Mouse (Mus musculus) heart, embryonic 10.5 days (tissue): Measurements from ENCODE around the gene Klhl2. TPM values are rescaled to one million over a fixed set of nuclear protein-coding genes. Genes with fewer than 3 reads are reported as not detected.

Experiments
- DNase-seq: peaks from one replicate; pipeline ENCODE4 v3.0.0-alpha.2; 2017; ENCODE audit warnings: low spot score
- H3K27ac ChIP-seq: fragments of 300-500 bp; sonication (generic); 2 replicates; pipeline ENCODE4 v1.5.1; 2016; ENCODE audit warnings: mild to moderate bottlenecking
- H3K27me3 ChIP-seq: fragments of 300-500 bp; sonication (generic); 2 replicates; pipeline ENCODE4 v1.6.1; 2016; ENCODE audit warnings: mild to moderate bottlenecking; ENCODE audit not compliant: poor library complexity, insufficient read depth, severe bottlenecking
- H3K36me3 ChIP-seq: fragments of 300-500 bp; sonication (generic); 2 replicates; pipeline ENCODE4 v1.6.1; 2016; ENCODE audit warnings: mild to moderate bottlenecking, moderate library complexity
- H3K4me1 ChIP-seq: fragments of 300-500 bp; sonication (generic); 2 replicates; pipeline ENCODE4 v1.6.1; 2016; ENCODE audit warnings: mild to moderate bottlenecking
- H3K4me3 ChIP-seq: fragments of 300-500 bp; sonication (generic); 2 replicates; pipeline ENCODE4 v1.5.1; 2016; ENCODE audit warnings: mild to moderate bottlenecking, moderate library complexity
- H3K9me3 ChIP-seq: fragments of 300-500 bp; sonication (generic); 2 replicates; pipeline ENCODE4 v1.6.1; 2016; ENCODE audit warnings: mild to moderate bottlenecking, moderate library complexity
- WGBS: fragments of 180-500 bp; shearing (Covaris S2); methylation state at CpG from one replicate; pipeline ENCODE4 v1.1.7; 2016; 5-methylcytosine and 5-hydroxymethylcytosine counted together
- polyA plus RNA-seq: library from polyadenylated mRNA; unstranded; fragments of >200 nt; fragmentation: Nextera tagmentation; extraction: Ambion mirVana; gene quantifications from 2 replicates; pipeline ENCODE4 v1.2.1, GENCODE M21; 2016

Klhl2 gene
- polyA plus RNA-seq, 1 experiment from 2014 or later: 10.0 TPM

DNA sequence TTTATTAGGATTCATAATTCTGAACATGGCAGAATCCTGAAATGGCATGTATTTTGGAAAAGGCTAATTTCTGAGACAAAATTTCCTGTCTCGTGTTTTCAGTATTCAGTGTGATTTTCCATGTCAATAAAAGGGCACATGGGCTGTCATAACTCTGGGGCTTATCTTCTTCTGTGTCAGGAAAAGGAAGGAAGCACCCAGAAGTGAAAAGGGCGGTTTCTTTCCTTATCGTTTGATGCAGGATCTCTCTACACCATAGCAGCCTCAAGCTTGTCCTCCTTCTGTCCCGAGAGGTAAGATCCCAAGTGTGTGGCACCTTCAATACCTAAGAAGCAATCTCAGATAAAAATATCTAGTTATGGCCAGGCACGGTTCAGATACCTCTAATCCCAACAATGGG is 65.6 kb downstream of the Klhl2 start:
- no peak for DNase-seq
- Histone ChIP-seq H3K4me3 (no peak overlapping the region), H3K9me3 (no peaks in the 10 kb centered on the region), H3K4me1 (no peaks in the 10 kb centered on the region; the same call in 1 of the 2 replicates), H3K27ac (no peak overlapping the region), H3K36me3 (0 out of 2 replicates have a peak, but pooled peaks cover 4% of the 10 kb centered on the region), H3K27me3 (no peaks in the 10 kb centered on the region)
- WGBS: 84% methylated on average over 5 of the region's 5 CpGs

DNA sequence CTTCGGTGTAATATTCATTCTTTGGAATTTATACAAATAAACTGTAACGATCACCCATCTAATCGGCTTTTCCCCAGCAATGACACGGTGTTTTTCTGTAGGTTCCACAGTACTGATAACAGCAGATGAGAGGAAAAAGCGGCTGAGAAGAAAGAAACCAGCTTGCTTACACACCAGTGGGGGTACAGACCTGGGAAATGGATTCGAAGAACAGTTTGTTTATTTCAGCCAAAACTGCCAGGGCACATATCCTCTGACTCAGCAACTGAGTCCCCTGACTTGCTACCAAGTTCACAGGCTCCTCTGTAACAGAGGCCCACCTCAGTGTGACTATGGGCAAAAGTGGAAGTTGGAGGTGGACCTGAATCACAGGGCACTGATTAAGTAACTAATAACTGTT is 67.9 kb downstream of the Klhl2 start:
- Histone ChIP-seq H3K27me3 (no peaks in the 10 kb centered on the region), H3K4me1 (no peaks in the 10 kb centered on the region), H3K9me3 (no peaks in the 10 kb centered on the region), H3K36me3 (peaks cover 13% of the 10 kb centered on the region), H3K27ac (no peak overlapping the region), H3K4me3 (no peak overlapping the region)
- no peak for DNase-seq
- WGBS: 74% methylated on average over 6 of the region's 6 CpGs

DNA sequence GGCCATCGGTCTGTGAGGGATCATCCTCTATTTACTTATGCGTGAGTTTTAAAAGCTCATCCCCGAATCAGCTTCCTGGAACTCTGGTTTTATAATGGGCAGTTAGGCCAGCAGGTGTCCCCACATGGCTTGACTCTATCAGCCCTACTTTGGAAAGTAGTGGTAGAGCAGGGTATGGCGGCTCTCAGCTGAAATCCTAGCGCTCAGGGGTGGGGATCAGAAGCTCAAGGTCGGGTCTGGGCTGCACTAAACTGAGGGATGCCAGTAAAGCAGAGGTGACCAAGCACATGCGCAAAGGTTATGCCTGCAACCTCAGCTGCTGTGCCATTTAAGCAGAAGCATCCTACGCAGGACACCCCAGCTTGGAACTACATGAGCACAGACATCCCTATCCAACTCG is 71.9 kb downstream of the Klhl2 start:
- no peaks in the 10 kb centered on the region for H3K9me3 ChIP-seq
- H3K36me3 ChIP-seq: peaks cover 21% of the 10 kb centered on the region
- no peak overlapping the region for H3K27ac ChIP-seq
- 71% methylated on average over 9 of the region's 9 CpGs for WGBS
- no peaks in the 10 kb centered on the region for H3K4me1 ChIP-seq
- no peaks in the 10 kb centered on the region for H3K27me3 ChIP-seq
- H3K4me3 ChIP-seq: no peak overlapping the region
- no peak for DNase-seq

DNA sequence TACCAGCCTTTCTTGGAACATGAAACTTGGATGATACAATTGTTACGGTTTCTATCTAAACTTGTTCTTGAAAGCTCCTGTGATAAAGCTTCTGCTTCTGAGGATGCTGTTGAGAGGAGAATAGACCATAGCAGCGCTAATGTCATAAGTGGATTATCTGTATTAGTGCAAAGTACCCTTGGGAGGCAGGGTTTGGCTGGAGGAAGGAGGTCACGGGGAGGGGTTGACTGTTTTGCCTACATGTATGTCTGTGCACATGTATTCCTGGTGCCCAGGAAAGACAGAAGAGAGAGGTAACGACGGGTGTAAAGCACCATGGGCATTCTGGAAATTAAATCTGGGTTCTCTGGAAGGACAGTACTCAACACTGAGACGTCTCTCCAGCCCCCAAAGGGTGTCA is 75.7 kb downstream of the Klhl2 start:
- no peak overlapping the region for H3K4me3 ChIP-seq
- WGBS: 92% methylated on average over 6 of the region's 6 CpGs

DNA sequence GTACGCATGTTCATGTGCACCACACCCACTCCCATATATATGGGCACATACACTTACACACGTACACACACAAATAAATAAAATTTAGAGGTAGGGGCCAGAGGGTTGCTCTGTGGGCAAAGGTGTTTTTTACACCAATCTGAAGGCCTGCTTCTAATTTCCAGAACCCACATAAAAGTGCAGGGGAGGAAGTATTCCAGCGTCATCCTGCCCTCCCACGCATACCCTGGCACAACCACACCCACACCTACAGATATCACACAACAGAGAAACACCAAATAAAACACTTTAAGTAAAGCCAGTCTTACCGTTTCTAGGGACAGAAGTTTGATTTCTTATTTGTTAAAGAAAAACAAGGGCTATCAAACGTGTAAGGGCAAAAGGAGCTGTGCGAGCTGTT is 79.0 kb downstream of the Klhl2 start:
- H3K4me1 ChIP-seq: no peaks in the 10 kb centered on the region
- H3K9me3 ChIP-seq: no peaks in the 10 kb centered on the region
- no peak for DNase-seq
- H3K27ac ChIP-seq: no peak overlapping the region
- H3K27me3 ChIP-seq: no peaks in the 10 kb centered on the region
- H3K4me3 ChIP-seq: no peak overlapping the region
- 90% methylated on average over 7 of the region's 7 CpGs for WGBS
- peaks cover 10% of the 10 kb centered on the region; the same call in 1 of the 2 replicates for H3K36me3 ChIP-seq

More for the DNA sequence above, 75.7 kb downstream of the Klhl2 start:
- Histone ChIP-seq H3K4me1 (no peaks in the 10 kb centered on the region), H3K9me3 (no peaks in the 10 kb centered on the region), H3K27ac (no peak overlapping the region), H3K36me3 (peaks cover 17% of the 10 kb centered on the region), H3K27me3 (no peaks in the 10 kb centered on the region)
- no peak for DNase-seq

DNA sequence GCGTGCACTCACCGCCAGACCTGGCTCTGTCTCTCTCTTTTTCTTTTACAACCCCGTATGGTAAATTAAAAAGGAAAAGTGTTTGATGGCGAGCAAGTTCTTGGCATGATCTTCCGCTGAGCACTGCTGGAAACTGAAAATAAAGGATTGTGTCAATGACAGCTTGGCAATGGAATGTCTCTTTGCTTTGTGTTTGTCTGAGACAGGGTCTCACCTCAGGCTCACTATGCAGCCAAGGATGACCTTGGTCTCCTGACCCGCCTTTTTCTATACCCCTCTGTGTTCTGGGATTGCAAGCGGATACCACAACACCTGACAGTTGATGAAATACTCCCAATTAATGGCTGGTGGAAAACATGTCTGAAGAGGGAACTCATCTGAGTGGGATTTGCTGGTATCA is 80.2 kb downstream of the Klhl2 start:
- H3K4me1 ChIP-seq: no peaks in the 10 kb centered on the region
- WGBS: 88% methylated on average over 7 of the region's 7 CpGs
- no peaks in the 10 kb centered on the region for H3K27me3 ChIP-seq
- H3K36me3 ChIP-seq: peaks cover 10% of the 10 kb centered on the region; the same call in 1 of the 2 replicates
- DNase-seq: no peak
- no peaks in the 10 kb centered on the region for H3K9me3 ChIP-seq
- no peak overlapping the region for H3K4me3 ChIP-seq
- H3K27ac ChIP-seq: no peak overlapping the region

DNA sequence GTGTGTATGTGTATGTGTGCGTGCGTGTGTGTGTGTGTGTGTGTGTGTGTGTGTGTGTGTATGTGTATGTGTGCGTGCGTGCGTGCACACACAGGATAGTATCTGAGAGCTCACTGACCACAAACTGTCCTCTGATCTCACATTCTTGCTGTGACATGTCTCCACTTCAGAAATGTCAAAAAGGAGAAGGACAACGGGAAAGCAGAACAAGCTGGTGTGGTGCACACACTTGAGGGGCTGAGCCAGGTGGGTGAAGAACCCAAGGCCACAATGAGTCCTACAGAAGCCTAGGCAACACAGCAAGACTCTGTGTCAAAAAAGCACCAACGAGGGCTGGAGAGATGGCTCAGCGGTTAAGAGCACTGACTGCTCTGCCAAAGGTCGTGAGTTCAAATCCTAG is 81.2 kb downstream of the Klhl2 start:
- WGBS: 83% methylated on average over 8 of the region's 9 CpGs
- peaks cover 2% of the 10 kb centered on the region; the same call in 1 of the 2 replicates for H3K36me3 ChIP-seq
- no peaks in the 10 kb centered on the region for H3K27me3 ChIP-seq
- no peaks in the 10 kb centered on the region for H3K9me3 ChIP-seq
- H3K4me3 ChIP-seq: no peak overlapping the region
- H3K27ac ChIP-seq: no peak overlapping the region
- no peak for DNase-seq
- no peaks in the 10 kb centered on the region for H3K4me1 ChIP-seq

DNA sequence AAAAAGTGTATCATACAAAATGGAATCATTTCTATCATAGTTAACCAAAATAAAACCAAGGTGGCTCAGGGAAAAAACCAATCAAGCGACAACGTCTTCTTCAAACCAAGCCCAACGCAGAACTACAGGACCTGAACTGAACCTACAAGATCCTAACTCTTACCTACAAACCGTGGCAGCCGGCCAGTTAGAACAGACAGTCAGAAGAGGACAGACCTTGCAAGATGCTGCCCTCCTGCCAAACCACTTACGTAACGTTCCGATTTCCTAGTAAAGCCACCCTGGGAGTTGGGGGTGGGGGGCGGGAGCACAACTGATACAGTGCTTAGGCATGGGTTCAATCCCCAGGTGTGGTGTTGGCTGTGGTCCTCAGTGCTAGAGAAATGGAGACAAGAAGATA is 82.8 kb downstream of the Klhl2 start:
- Histone ChIP-seq H3K4me3 (no peak overlapping the region), H3K9me3 (no peaks in the 10 kb centered on the region), H3K27ac (no peak overlapping the region), H3K36me3 (peaks cover 2% of the 10 kb centered on the region; the same call in 1 of the 2 replicates), H3K27me3 (no peaks in the 10 kb centered on the region), H3K4me1 (no peaks in the 10 kb centered on the region)
- WGBS: 95% methylated on average over 9 of the region's 9 CpGs
- DNase-seq: no peak

DNA sequence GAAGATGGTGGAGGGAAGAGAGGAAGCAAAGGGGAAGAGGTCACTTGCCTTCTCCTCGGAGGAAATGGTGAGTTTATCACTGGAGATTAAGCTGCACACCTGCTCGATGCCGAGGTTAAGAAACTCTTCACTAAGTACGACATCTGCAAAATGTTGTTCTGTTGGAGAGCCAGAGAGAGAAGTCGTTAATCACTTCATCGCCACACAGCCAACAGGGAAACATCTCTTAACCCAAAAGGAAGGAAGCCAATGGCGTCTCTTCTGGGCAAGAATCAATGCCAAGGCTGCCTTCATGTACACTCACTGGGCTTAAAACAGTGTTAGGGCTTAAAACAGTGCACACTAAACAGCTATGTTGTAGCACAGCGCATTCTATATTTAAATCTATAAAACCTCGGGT is 85.7 kb downstream of the Klhl2 start:
- Histone ChIP-seq H3K4me1 (no peaks in the 10 kb centered on the region), H3K9me3 (no peaks in the 10 kb centered on the region), H3K4me3 (no peak overlapping the region), H3K27ac (no peak overlapping the region), H3K36me3 (peaks cover 8% of the 10 kb centered on the region; the same call in 1 of the 2 replicates), H3K27me3 (no peaks in the 10 kb centered on the region)
- no peak for DNase-seq
- 80% methylated on average over 9 of the region's 9 CpGs for WGBS

DNA sequence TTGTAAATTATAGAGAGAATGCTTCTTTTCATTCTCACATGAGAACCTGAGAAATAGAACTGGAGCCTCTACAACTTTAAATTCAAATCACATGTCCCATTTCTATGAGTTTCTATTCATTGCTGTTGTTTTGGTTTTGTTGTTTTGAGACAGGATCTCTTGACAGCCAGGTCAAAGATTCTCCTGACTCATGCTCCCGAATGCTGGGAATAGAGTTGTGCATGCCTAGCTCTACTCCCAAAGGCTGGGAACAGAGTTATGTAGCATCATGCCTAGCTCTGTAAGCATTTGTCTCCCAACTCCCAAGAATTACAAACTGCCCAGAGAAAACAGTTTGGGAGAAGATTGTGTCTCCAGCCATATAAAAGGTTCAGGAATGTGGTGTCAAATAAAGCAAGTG is 87.1 kb downstream of the Klhl2 start:
- no peaks in the 10 kb centered on the region for H3K9me3 ChIP-seq
- H3K36me3 ChIP-seq: peaks cover 13% of the 10 kb centered on the region
- WGBS: 88% methylated on average over 1 of the region's 1 CpGs
- no peak overlapping the region for H3K27ac ChIP-seq
- H3K4me3 ChIP-seq: no peak overlapping the region
- no peaks in the 10 kb centered on the region for H3K4me1 ChIP-seq
- no peaks in the 10 kb centered on the region for H3K27me3 ChIP-seq
- DNase-seq: no peak

DNA sequence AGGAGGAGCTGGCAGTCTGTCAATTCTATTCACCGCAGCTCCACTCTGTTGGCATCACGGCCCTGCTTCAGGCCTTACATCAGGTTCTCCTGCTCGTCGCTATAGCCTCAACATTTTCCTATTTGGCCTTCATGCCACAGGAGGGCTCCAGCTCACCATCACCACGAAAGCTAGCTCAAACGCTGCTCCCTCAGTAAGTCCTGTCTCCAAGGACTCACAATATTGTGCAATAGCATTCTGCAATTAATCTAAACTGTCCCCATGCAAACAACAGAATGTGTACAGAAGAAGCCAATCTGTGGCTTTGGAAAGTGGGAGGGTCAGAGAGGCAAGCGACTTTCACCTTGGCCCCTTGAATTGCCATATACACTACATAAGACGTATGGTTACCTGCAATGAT is 88.4 kb downstream of the Klhl2 start:
- no peak for DNase-seq
- Histone ChIP-seq H3K4me3 (no peak overlapping the region), H3K36me3 (peaks cover 15% of the 10 kb centered on the region), H3K27ac (no peak overlapping the region), H3K4me1 (no peaks in the 10 kb centered on the region), H3K9me3 (no peaks in the 10 kb centered on the region), H3K27me3 (no peaks in the 10 kb centered on the region)
- 84% methylated on average over 8 of the region's 8 CpGs for WGBS

DNA sequence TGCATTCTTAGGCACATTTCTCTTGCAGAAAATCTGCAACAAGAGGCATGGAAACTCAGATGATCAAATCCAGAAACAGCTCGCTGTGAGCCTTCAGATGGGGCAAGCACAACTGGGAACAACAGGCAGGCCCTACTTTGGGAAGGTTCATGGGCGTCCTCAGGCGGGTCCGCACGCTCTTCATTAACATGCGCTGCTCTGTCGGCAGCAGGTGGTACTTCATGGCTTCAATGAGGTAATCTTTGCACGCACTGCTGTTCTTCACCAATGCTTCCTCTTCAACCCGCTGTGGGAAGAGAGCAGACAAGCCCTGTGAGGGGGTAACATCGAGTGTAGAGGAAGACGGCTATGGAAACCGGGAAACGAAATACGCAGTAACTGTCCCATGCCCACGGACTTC is 91.9 kb downstream of the Klhl2 start:
- no peak overlapping the region for H3K27ac ChIP-seq
- DNase-seq: no peak
- H3K4me3 ChIP-seq: no peak overlapping the region
- H3K4me1 ChIP-seq: no peaks in the 10 kb centered on the region
- 95% methylated on average over 15 of the region's 15 CpGs for WGBS
- no peaks in the 10 kb centered on the region for H3K27me3 ChIP-seq
- no peaks in the 10 kb centered on the region for H3K9me3 ChIP-seq
- peaks cover 32% of the 10 kb centered on the region for H3K36me3 ChIP-seq

DNA sequence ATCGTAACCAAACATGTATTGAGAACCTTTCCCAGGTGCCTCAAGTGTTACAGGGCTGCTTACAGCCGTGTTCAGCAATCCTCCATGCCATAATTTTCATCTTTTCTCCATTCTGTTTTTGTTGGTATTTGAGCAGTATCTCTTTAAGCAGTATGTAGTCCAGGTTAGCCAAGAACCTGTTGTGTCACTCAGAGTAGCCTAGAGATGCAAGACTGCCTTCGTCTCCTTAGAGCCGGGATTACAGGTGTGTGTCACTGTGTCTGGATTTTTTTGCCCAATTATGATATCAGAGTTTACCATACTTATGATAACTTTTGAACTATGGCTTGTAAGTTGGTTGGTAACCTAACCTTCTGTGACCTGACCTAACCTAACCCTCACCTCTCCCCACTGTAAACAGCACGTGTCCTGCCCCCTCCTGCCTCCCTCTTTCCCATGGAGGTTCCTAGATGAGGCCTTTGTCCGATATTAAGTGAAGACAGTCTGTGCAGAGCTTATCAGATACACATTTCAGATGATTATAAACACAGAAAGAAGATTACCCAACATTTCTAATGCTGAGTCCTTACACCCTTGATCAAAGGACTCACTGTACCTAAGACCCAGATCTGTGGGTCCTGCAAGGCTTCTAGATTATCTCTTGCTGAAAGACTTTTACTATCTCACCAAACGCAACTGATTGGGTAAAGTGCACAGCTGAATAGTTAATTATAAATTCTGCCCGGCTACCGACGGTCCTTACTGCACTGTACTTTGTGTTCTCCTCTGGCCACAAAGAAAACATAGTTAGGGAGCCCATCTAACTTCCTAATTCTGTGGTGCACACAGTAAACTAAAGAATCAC is 103.4 kb downstream of the Klhl2 start:
- WGBS: 83% methylated on average over 10 of the region's 10 CpGs
- no peaks in the 10 kb centered on the region for H3K9me3 ChIP-seq
- no peak for DNase-seq
- no peak overlapping the region for H3K27ac ChIP-seq
- H3K4me3 ChIP-seq: no peak overlapping the region
- H3K27me3 ChIP-seq: no peaks in the 10 kb centered on the region
- H3K4me1 ChIP-seq: no peaks in the 10 kb centered on the region
- peaks cover 18% of the 10 kb centered on the region for H3K36me3 ChIP-seq
